In the genomic region with DNA sequence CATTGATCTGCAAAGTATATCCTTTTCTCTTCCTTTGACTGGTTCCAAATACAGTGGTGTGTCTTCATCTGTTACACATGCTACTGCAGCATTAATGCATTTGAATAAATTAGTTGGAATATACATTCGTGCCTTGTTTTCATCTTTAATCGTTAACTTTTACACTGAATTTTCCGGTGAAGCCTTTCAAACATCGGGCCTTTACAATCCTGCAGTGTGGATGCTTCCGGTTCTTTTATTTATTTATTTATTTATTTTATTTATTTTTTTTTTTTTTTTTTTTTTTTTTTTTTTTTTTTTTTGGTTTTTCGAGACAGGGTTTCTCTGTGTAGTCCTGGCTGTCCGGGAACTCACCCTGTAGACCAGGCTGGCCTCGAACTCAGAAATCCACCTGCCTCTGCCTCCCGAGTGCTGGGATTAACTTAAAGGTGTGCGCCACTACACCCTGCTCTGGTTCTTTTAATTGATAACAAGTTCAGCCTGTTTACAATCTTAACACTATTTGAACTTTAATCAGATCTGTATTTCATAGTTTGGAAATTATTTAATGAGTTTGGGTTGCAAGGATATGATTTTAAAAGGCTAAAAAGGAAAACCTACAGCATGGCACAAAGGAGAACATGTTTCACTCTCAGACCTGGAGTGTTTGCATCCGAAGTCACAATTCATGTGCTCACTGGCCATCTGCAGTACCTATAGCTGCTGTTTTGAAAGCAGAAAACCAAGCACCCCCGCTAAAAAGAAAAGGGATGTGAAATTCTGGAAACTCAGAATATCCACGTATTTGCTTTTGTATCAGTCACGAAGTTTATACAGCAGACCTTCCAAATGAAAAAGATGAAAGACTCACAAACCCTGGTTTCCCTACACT, we compare ENCODE assay signal across 7 mouse cellular contexts. TPM values are rescaled to one million over a fixed set of nuclear protein-coding genes. Genes with fewer than 3 reads are reported as not detected.
DNase-seq lines count a peak whose midpoint lies in the region; ATAC-seq and TF ChIP-seq lines count a peak whose summit lies in the region.

No protein-coding gene starts in this region.

- peak overlapping the region; percentile 98 for H3K4me3 ChIP-seq in spleen, adult 2 months (ENCODE audit: extremely low read depth, insufficient read depth, insufficient read length)
- H3K4me3 ChIP-seq in forebrain, embryonic 13.5 days: peak overlapping the region; percentile 67
- peak overlapping the region; percentile 87 for H3K4me3 ChIP-seq in liver, embryonic 11.5 days (ENCODE audit: low read depth, low read length)
- peak overlapping the region; percentile 83 for H3K4me3 ChIP-seq in stomach, embryonic 16.5 days (replicated peaks; ENCODE audit: low read length)

- H3K27ac ChIP-seq in spleen, adult 2 months (ENCODE audit: insufficient read depth, low read length): peak overlapping the region; percentile 6; the same call in 1 of the 2 replicates
- peak overlapping the region; percentile 90 for H3K27ac ChIP-seq in forebrain, embryonic 13.5 days
- H3K27ac ChIP-seq in liver, embryonic 11.5 days (ENCODE audit: low read depth, low read length): peak overlapping the region; percentile 94
- peak overlapping the region; percentile 93 for H3K27ac ChIP-seq in stomach, embryonic 16.5 days (ENCODE audit: low read length)

- DNase-seq in spleen, adult 2 months (ENCODE audit: low read depth in 1 of 2, low spot score in 2 of 2): no peak
- DNase-seq in spleen, adult 18-20 months: no peak
- no peak for DNase-seq in liver, embryonic 11.5 days (ENCODE audit: low spot score)
- DNase-seq in frontal cortex, postnatal 10 days (ENCODE audit: low spot score in 2 of 2): no peak
- no peak for DNase-seq in urinary bladder, adult 2 months (ENCODE audit: low spot score)

- H3K9me3 ChIP-seq in forebrain, embryonic 13.5 days (replicated peaks): no peaks in the 10 kb centered on the region
- H3K9me3 ChIP-seq in liver, embryonic 11.5 days (ENCODE audit: control insufficient read depth, low read length): no peaks in the 10 kb centered on the region
- no peaks in the 10 kb centered on the region for H3K9me3 ChIP-seq in stomach, embryonic 16.5 days (replicated peaks; ENCODE audit: control insufficient read depth, low read length)

- H3K4me1 ChIP-seq in spleen, adult 2 months (ENCODE audit: control insufficient read depth, insufficient read depth, insufficient read length): no peaks in the 10 kb centered on the region
- H3K4me1 ChIP-seq in forebrain, embryonic 13.5 days: peaks cover 17% of the 10 kb centered on the region
- peaks cover 17% of the 10 kb centered on the region for H3K4me1 ChIP-seq in liver, embryonic 11.5 days (replicated peaks; ENCODE audit: control insufficient read depth, insufficient read depth, low read length)
- peaks cover 12% of the 10 kb centered on the region for H3K4me1 ChIP-seq in stomach, embryonic 16.5 days (ENCODE audit: control insufficient read depth, insufficient read depth, low read length)

- peaks cover 11% of the 10 kb centered on the region for H3K36me3 ChIP-seq in spleen, adult 2 months (ENCODE audit: control insufficient read depth, insufficient read depth, low read length)
- H3K36me3 ChIP-seq in forebrain, embryonic 13.5 days (ENCODE audit: poor library complexity, severe bottlenecking): peaks cover 37% of the 10 kb centered on the region
- peaks cover 8% of the 10 kb centered on the region; the same call in 1 of the 2 replicates for H3K36me3 ChIP-seq in liver, embryonic 11.5 days (ENCODE audit: control insufficient read depth, insufficient read depth, low read length)
- peaks cover 6% of the 10 kb centered on the region; the same call in 1 of the 2 replicates for H3K36me3 ChIP-seq in stomach, embryonic 16.5 days (ENCODE audit: control insufficient read depth, insufficient read depth, low read length)

- TF ChIP-seq CTCF in spleen, adult 2 months (IDR thresholded peaks at IDR 0.05; ENCODE audit: extremely low read depth, insufficient read depth, insufficient read length, insufficient replicate concordance): no peak

- H3K9ac ChIP-seq in forebrain, embryonic 13.5 days: peak overlapping the region; percentile 87
- H3K9ac ChIP-seq in liver, embryonic 11.5 days (ENCODE audit: low read depth, low read length): peak overlapping the region; percentile 87
- peak overlapping the region; percentile 97 for H3K9ac ChIP-seq in stomach, embryonic 16.5 days (ENCODE audit: low read length)

- TF ChIP-seq POLR2A in spleen, adult 2 months (IDR thresholded peaks at IDR 0.05; ENCODE audit: low read depth, low read length): no peak

- ATAC-seq in forebrain, embryonic 13.5 days: peak; percentile 23
- ATAC-seq in liver, embryonic 11.5 days (replicated peaks; ENCODE audit: low FRiP score): peak; percentile 50
- ATAC-seq in stomach, embryonic 16.5 days (ENCODE audit: insufficient read depth, low FRiP score): no peak

- no peaks in the 10 kb centered on the region for H3K27me3 ChIP-seq in spleen, adult 2 months (ENCODE audit: control insufficient read depth, insufficient read depth, low read length)
- H3K27me3 ChIP-seq in forebrain, embryonic 13.5 days: no peaks in the 10 kb centered on the region
- H3K27me3 ChIP-seq in liver, embryonic 11.5 days (replicated peaks; ENCODE audit: control insufficient read depth, insufficient read depth, low read length): no peaks in the 10 kb centered on the region
- H3K27me3 ChIP-seq in stomach, embryonic 16.5 days (ENCODE audit: control insufficient read depth, insufficient read depth, low read length): no peaks in the 10 kb centered on the region

- H3K4me2 ChIP-seq in forebrain, embryonic 13.5 days: peak overlapping the region; percentile 85
- H3K4me2 ChIP-seq in liver, embryonic 11.5 days: peak overlapping the region; percentile 75
- H3K4me2 ChIP-seq in stomach, embryonic 16.5 days (ENCODE audit: low read depth, low read length): peak overlapping the region; percentile 68

- WGBS in spleen, adult 2 months: 58% methylated on average over 14 of the region's 14 CpGs
- WGBS in forebrain, embryonic 13.5 days: 66% methylated on average over 14 of the region's 14 CpGs
- WGBS in liver, embryonic 11.5 days: 63% methylated on average over 14 of the region's 14 CpGs
- WGBS in stomach, embryonic 16.5 days: 58% methylated on average over 14 of the region's 14 CpGs

RNA-seq across cellular contexts. Expression of gene Gtf2a2, which starts 0.6 kb away (rescaled TPM):
- 11.2 and 14.9 TPM in 2 replicates for polyA plus RNA-seq in spleen, adult 2 months (2012; rRNA removed)
- polyA plus RNA-seq in forebrain, embryonic 13.5 days (2015; fragmentation: Nextera tagmentation; extraction: Ambion mirVana): 237 and 247 TPM in 2 replicates
- polyA plus RNA-seq in liver, embryonic 11.5 days (2014; fragmentation: Nextera tagmentation; extraction: Ambion mirVana): 225 and 249 TPM in 2 replicates
- polyA plus RNA-seq in stomach, embryonic 16.5 days (2015; fragmentation: Nextera tagmentation; extraction: Ambion mirVana): 169 and 179 TPM in 2 replicates
- polyA plus RNA-seq in urinary bladder, adult 2 months (2012; rRNA removed): 83.3 and 119 TPM in 2 replicates

RNA-seq across cellular contexts. Expression of gene Bnip2, which starts 22.5 kb away (rescaled TPM):
- 16.1 and 19.0 TPM in 2 replicates for polyA plus RNA-seq in spleen, adult 2 months (2012; rRNA removed)
- 104 TPM in 2 replicates for polyA plus RNA-seq in forebrain, embryonic 13.5 days (2015; fragmentation: Nextera tagmentation; extraction: Ambion mirVana)
- polyA plus RNA-seq in liver, embryonic 11.5 days (2014; fragmentation: Nextera tagmentation; extraction: Ambion mirVana): 95.3 and 95.6 TPM in 2 replicates
- 86.8 and 98.3 TPM in 2 replicates for polyA plus RNA-seq in stomach, embryonic 16.5 days (2015; fragmentation: Nextera tagmentation; extraction: Ambion mirVana)
- polyA plus RNA-seq in urinary bladder, adult 2 months (2012; rRNA removed): 121 and 126 TPM in 2 replicates

RNA-seq across cellular contexts. Expression of gene Gcnt3, which starts 26.1 kb away (rescaled TPM):
- not detected in 2 replicates for polyA plus RNA-seq in spleen, adult 2 months (2012; rRNA removed)
- not detected in 2 replicates for polyA plus RNA-seq in forebrain, embryonic 13.5 days (2015; fragmentation: Nextera tagmentation; extraction: Ambion mirVana)
- polyA plus RNA-seq in liver, embryonic 11.5 days (2014; fragmentation: Nextera tagmentation; extraction: Ambion mirVana): not detected in 2 replicates
- polyA plus RNA-seq in stomach, embryonic 16.5 days (2015; fragmentation: Nextera tagmentation; extraction: Ambion mirVana): 16.9 and 28.7 TPM in 2 replicates
- polyA plus RNA-seq in urinary bladder, adult 2 months (2012; rRNA removed): 2.6 TPM in 2 replicates

Comparison
In these comparisons a context has a peak if more than half of its experiments do, and no peak if none do; other contexts are left out.
1. H3K27ac ChIP-seq: peak in every context shown above with its lines; median percentile 94 in liver, embryonic 11.5 days; 93 in stomach, embryonic 16.5 days; 90 in forebrain, embryonic 13.5 days; 6 in spleen, adult 2 months.